Mouse (Mus musculus) urinary bladder, postnatal 4 days (tissue): ENCODE results near the gene Hnrnpu.
"Not testable (repeated sequence)": the region's sequence is repeated elsewhere in the genome, so short reads cannot be mapped to it uniquely, and the experiment has no call there.

ENCODE experiments used
- DNase-seq, 2 experiments: peaks; one replicate each; pipeline ENCODE4 v3.0.0; 2021 to 2022; ENCODE audit warnings: low spot score in 2 of 2

Gene Hnrnpu

GRCm38 (mm10) chr1:178337551-178338317 is at the start of gene Hnrnpu:
Gene Hnrnpu (minus strand): TSS chr1:178337797.
- peak; percentile 95 to 96 for DNase-seq

GRCm38 (mm10) chr1:178382165-178382564 is 44.6 kb upstream of the Hnrnpu start:
- no peak for DNase-seq

GRCm38 (mm10) chr1:178379224-178379623 is 41.6 kb upstream of the Hnrnpu start:
- no peak for DNase-seq

- no peak for DNase-seq
Observed at GRCm38 (mm10) chr1:178378115-178378514, 40.5 kb upstream of the Hnrnpu start.

- DNase-seq = no peak
Observed at GRCm38 (mm10) chr1:178376907-178377306, 39.3 kb upstream of the Hnrnpu start.

GRCm38 (mm10) chr1:178376061-178376460 is 38.5 kb upstream of the Hnrnpu start:
- DNase-seq = no peak

- no peak for DNase-seq
Observed at GRCm38 (mm10) chr1:178375381-178375780, 37.8 kb upstream of the Hnrnpu start.

- DNase-seq = no peak
Observed at GRCm38 (mm10) chr1:178372681-178373080, 35.1 kb upstream of the Hnrnpu start.

- DNase-seq = peak in 1 of 2 experiments; percentile 19
Observed at GRCm38 (mm10) chr1:178369272-178369651, 31.7 kb upstream of the Hnrnpu start.

GRCm38 (mm10) chr1:178368548-178369271 is 31.1 kb upstream of the Hnrnpu start:
- DNase-seq = peak; percentile 84 to 88

GRCm38 (mm10) chr1:178368121-178368520 is 30.5 kb upstream of the Hnrnpu start:
- no peak for DNase-seq

- DNase-seq = no peak
Observed at GRCm38 (mm10) chr1:178365171-178365570, 27.6 kb upstream of the Hnrnpu start.

- no peak for DNase-seq
Observed at GRCm38 (mm10) chr1:178360702-178361101, 23.1 kb upstream of the Hnrnpu start.

- DNase-seq = no peak
Observed at GRCm38 (mm10) chr1:178360264-178360663, 22.7 kb upstream of the Hnrnpu start.

GRCm38 (mm10) chr1:178357776-178358710 is 20.4 kb upstream of the Hnrnpu start:
- DNase-seq = no peak

GRCm38 (mm10) chr1:178354576-178354975 is 17.0 kb upstream of the Hnrnpu start:
- DNase-seq = no peak

- no peak for DNase-seq
Observed at GRCm38 (mm10) chr1:178351643-178352042, 14.0 kb upstream of the Hnrnpu start.

GRCm38 (mm10) chr1:178350792-178351191 is 13.2 kb upstream of the Hnrnpu start:
- DNase-seq = no peak

GRCm38 (mm10) chr1:178344071-178344805 is 6.6 kb upstream of the Hnrnpu start:
- not testable (repeated sequence) for DNase-seq

GRCm38 (mm10) chr1:178342612-178343011 is 5.0 kb upstream of the Hnrnpu start:
- DNase-seq = no peak

GRCm38 (mm10) chr1:178342063-178342462 is 4.5 kb upstream of the Hnrnpu start:
- no peak for DNase-seq
